Mouse (Mus musculus): ENCODE measurements around the gene G6pc3. TPM values are rescaled to one million over a fixed set of nuclear protein-coding genes. Genes with fewer than 3 reads are reported as not detected.
A peak's percentile ranks its signal among the peaks of the same experiment; 100 is the strongest.

G6pc3 gene
- total RNA-seq, 1 experiment, result 14.2 TPM

GRCm38 (mm10) chr11:102198245-102198644, 8.8 kb downstream of the G6pc3 start:
- in situ Hi-C loops (cut with MboI; ENCODE audit: low sequenced_read_pairs in 2 of 2, unreplicated experiment in 2 of 2), result no loop called here
- DNase-seq (ENCODE audit: low read depth, low spot score), result no peak
- Histone ChIP-seq H3K9ac (ENCODE audit: insufficient read depth, low read depth, low read length, poor library complexity, severe bottlenecking) (no peak overlapping the region), H3K36me3 (ENCODE audit: control insufficient read depth, insufficient read depth, low read length, poor library complexity, severe bottlenecking) (peaks cover 33% of the 10 kb centered on the region; the same call in 1 of the 2 replicates), H3K9me3 (ENCODE audit: control insufficient read depth, insufficient read depth, low read depth, low read length) (no peaks in the 10 kb centered on the region), H3K27ac (ENCODE audit: insufficient read depth, low read depth, low read length, poor library complexity, severe bottlenecking) (no peak overlapping the region), H3K4me3 (ENCODE audit: insufficient read depth in 1 of 2, low read depth in 1 of 2, low read length in 2 of 2, poor library complexity in 1 of 2, severe bottlenecking in 1 of 2) (no peak overlapping the region), H3K4me1 (ENCODE audit: control insufficient read depth in 2 of 2, insufficient read depth in 2 of 2, low read length in 2 of 2, poor library complexity in 1 of 2) (peaks cover 0 to 5% of the 10 kb centered on the region in 2 experiments; a peak in 1 of 4 replicates)
- TF ChIP-seq HCFC1 (IDR thresholded peaks at IDR 0.05; ENCODE audit: borderline replicate concordance, insufficient read depth, low read length) (no peak), CHD2 (IDR thresholded peaks at IDR 0.05; ENCODE audit: low read depth, low read length) (no peak), ZC3H11A (IDR thresholded peaks at IDR 0.05; ENCODE audit: borderline replicate concordance, low read depth, low read length) (no peak), MAFK (IDR thresholded peaks at IDR 0.05; ENCODE audit: insufficient read depth, low read depth, low read length) (no peak)

- no peak for DNase-seq (ENCODE audit: low read depth, low spot score)
Observed at GRCm38 (mm10) chr11:102199856-102200255, 10.4 kb downstream of the G6pc3 start.

GRCm38 (mm10) chr11:102201408-102201821, 12.0 kb downstream of the G6pc3 start:
- peaks cover 25% of the 10 kb centered on the region; the same call in 1 of the 2 replicates for H3K36me3 ChIP-seq (ENCODE audit: control insufficient read depth, insufficient read depth, low read length, poor library complexity, severe bottlenecking)
- DNase-seq (ENCODE audit: low read depth, low spot score), result no peak
- no peak overlapping the region for H3K27ac ChIP-seq (ENCODE audit: insufficient read depth, low read depth, low read length, poor library complexity, severe bottlenecking)
- H3K4me3 ChIP-seq (ENCODE audit: insufficient read depth in 1 of 2, low read depth in 1 of 2, low read length in 2 of 2, poor library complexity in 1 of 2, severe bottlenecking in 1 of 2), result no peak overlapping the region
- TF ChIP-seq HCFC1 (IDR thresholded peaks at IDR 0.05; ENCODE audit: borderline replicate concordance, insufficient read depth, low read length) (no peak), ZC3H11A (IDR thresholded peaks at IDR 0.05; ENCODE audit: borderline replicate concordance, low read depth, low read length) (no peak), ZNF384 (IDR thresholded peaks at IDR 0.05; ENCODE audit: low read depth, low read length) (no peak), MAFK (IDR thresholded peaks at IDR 0.05; ENCODE audit: insufficient read depth, low read depth, low read length) (no peak), CHD2 (IDR thresholded peaks at IDR 0.05; ENCODE audit: low read depth, low read length) (no peak)
- H3K9ac ChIP-seq (ENCODE audit: insufficient read depth, low read depth, low read length, poor library complexity, severe bottlenecking), result no peak overlapping the region
- H3K9me3 ChIP-seq (ENCODE audit: control insufficient read depth, insufficient read depth, low read depth, low read length), result no peaks in the 10 kb centered on the region
- H3K4me1 ChIP-seq (ENCODE audit: control insufficient read depth in 2 of 2, insufficient read depth in 2 of 2, low read length in 2 of 2, poor library complexity in 1 of 2), result peaks cover 0 to 5% of the 10 kb centered on the region in 2 experiments; a peak in 1 of 4 replicates
- in situ Hi-C loops (cut with MboI; ENCODE audit: low sequenced_read_pairs in 2 of 2, unreplicated experiment in 2 of 2), result no loop called here

More at GRCm38 (mm10) chr11:102199856-102200255, 10.4 kb downstream of the G6pc3 start:
- H3K27ac ChIP-seq (ENCODE audit: insufficient read depth, low read depth, low read length, poor library complexity, severe bottlenecking), result no peak overlapping the region
- H3K4me1 ChIP-seq (ENCODE audit: control insufficient read depth in 2 of 2, insufficient read depth in 2 of 2, low read length in 2 of 2, poor library complexity in 1 of 2), result peaks cover 0 to 5% of the 10 kb centered on the region in 2 experiments; a peak in 1 of 4 replicates
- H3K9me3 ChIP-seq (ENCODE audit: control insufficient read depth, insufficient read depth, low read depth, low read length), result no peaks in the 10 kb centered on the region
- no peak overlapping the region for H3K9ac ChIP-seq (ENCODE audit: insufficient read depth, low read depth, low read length, poor library complexity, severe bottlenecking)
- in situ Hi-C loops (cut with MboI; ENCODE audit: low sequenced_read_pairs in 2 of 2, unreplicated experiment in 2 of 2), result no loop called here
- TF ChIP-seq ZC3H11A (IDR thresholded peaks at IDR 0.05; ENCODE audit: borderline replicate concordance, low read depth, low read length) (no peak), CHD2 (IDR thresholded peaks at IDR 0.05; ENCODE audit: low read depth, low read length) (no peak), MAFK (IDR thresholded peaks at IDR 0.05; ENCODE audit: insufficient read depth, low read depth, low read length) (no peak), HCFC1 (IDR thresholded peaks at IDR 0.05; ENCODE audit: borderline replicate concordance, insufficient read depth, low read length) (no peak), ZNF384 (IDR thresholded peaks at IDR 0.05; ENCODE audit: low read depth, low read length) (no peak)
- peaks cover 31% of the 10 kb centered on the region; the same call in 1 of the 2 replicates for H3K36me3 ChIP-seq (ENCODE audit: control insufficient read depth, insufficient read depth, low read length, poor library complexity, severe bottlenecking)
- no peak overlapping the region for H3K4me3 ChIP-seq (ENCODE audit: insufficient read depth in 1 of 2, low read depth in 1 of 2, low read length in 2 of 2, poor library complexity in 1 of 2, severe bottlenecking in 1 of 2)

- no peaks in the 10 kb centered on the region for H3K9me3 ChIP-seq (ENCODE audit: control insufficient read depth, insufficient read depth, low read depth, low read length)
- TF ChIP-seq MAFK (IDR thresholded peaks at IDR 0.05; ENCODE audit: insufficient read depth, low read depth, low read length) (no peak), ZNF384 (IDR thresholded peaks at IDR 0.05; ENCODE audit: low read depth, low read length) (no peak)
- peak overlapping the region; percentile 4 to 54 for H3K4me3 ChIP-seq (ENCODE audit: insufficient read depth in 1 of 2, low read depth in 1 of 2, low read length in 2 of 2, poor library complexity in 1 of 2, severe bottlenecking in 1 of 2)
- peaks cover 0 to 8% of the 10 kb centered on the region in 2 experiments; a peak in 2 of 4 replicates for H3K4me1 ChIP-seq (ENCODE audit: control insufficient read depth in 2 of 2, insufficient read depth in 2 of 2, low read length in 2 of 2, poor library complexity in 1 of 2)
- H3K27ac ChIP-seq (ENCODE audit: insufficient read depth, low read depth, low read length, poor library complexity, severe bottlenecking), result no peak overlapping the region
- no peak for DNase-seq (ENCODE audit: low read depth, low spot score)
- peaks cover 8% of the 10 kb centered on the region; the same call in 1 of the 2 replicates for H3K36me3 ChIP-seq (ENCODE audit: control insufficient read depth, insufficient read depth, low read length, poor library complexity, severe bottlenecking)
- in situ Hi-C loops (cut with MboI; ENCODE audit: low sequenced_read_pairs in 2 of 2, unreplicated experiment in 2 of 2), result no loop called here
- H3K9ac ChIP-seq (ENCODE audit: insufficient read depth, low read depth, low read length, poor library complexity, severe bottlenecking), result peak overlapping the region; percentile 37
Observed at GRCm38 (mm10) chr11:102206481-102206880, 17.1 kb downstream of the G6pc3 start.
